Mouse (Mus musculus) midbrain, embryonic 16.5 days (tissue): ENCODE measurements around the gene Taf8. TPM values are rescaled to one million over a fixed set of nuclear protein-coding genes. Genes with fewer than 3 reads are reported as not detected.

Experiments used
- ATAC-seq: fragments of 200-750 bp; cut with Nextera tagmentation; 2 replicates; pipeline ENCODE4 v1.8.0; 2017; ENCODE audit warnings: moderate TSS enrichment
- H3K27ac ChIP-seq: fragments of 300-500 bp; sonication (generic); 2 replicates; pipeline ENCODE4 v1.5.1; 2014; ENCODE audit warnings: mild to moderate bottlenecking, low read length, mixed read lengths
- H3K27me3 ChIP-seq: fragments of 300-500 bp; sonication (generic); 2 replicates; pipeline ENCODE4 v1.6.1; 2014; ENCODE audit warnings: low read depth, low read length, mixed read lengths; ENCODE audit not compliant: control insufficient read depth, insufficient read depth
- H3K36me3 ChIP-seq: fragments of 300-500 bp; sonication (generic); 2 replicates; pipeline ENCODE4 v1.6.1; 2014; ENCODE audit warnings: mild to moderate bottlenecking, low read length, moderate library complexity, mixed read lengths; ENCODE audit not compliant: control insufficient read depth, insufficient read depth
- H3K4me1 ChIP-seq: fragments of 300-500 bp; sonication (generic); 2 replicates; pipeline ENCODE4 v1.6.1; 2014; ENCODE audit warnings: mild to moderate bottlenecking, low read length, mixed read lengths; ENCODE audit not compliant: control insufficient read depth, insufficient read depth
- H3K4me2 ChIP-seq: fragments of 300-500 bp; sonication (generic); 2 replicates; pipeline ENCODE4 v1.6.1; 2014; ENCODE audit warnings: mild to moderate bottlenecking, low read length, mixed read lengths
- H3K4me3 ChIP-seq: fragments of 300-500 bp; sonication (generic); 2 replicates; pipeline ENCODE4 v1.5.1; 2014; ENCODE audit warnings: low read depth, mild to moderate bottlenecking, low read length, moderate library complexity, mixed read lengths
- H3K9ac ChIP-seq: fragments of 300-500 bp; sonication (generic); 2 replicates; pipeline ENCODE4 v1.6.1; 2014; ENCODE audit warnings: low read depth, low read length, mixed read lengths
- H3K9me3 ChIP-seq: fragments of 300-500 bp; sonication (generic); replicated peaks from 2 replicates; pipeline ENCODE4 v1.6.1; 2014; ENCODE audit warnings: mild to moderate bottlenecking, low read length, mixed read lengths; ENCODE audit not compliant: control insufficient read depth, poor library complexity, severe bottlenecking
- WGBS: fragments of 180-500 bp; shearing (Covaris S2); extraction: QIAGEN DNeasy Blood & Tissue Kit; methylation state at CpG from one replicate; pipeline ENCODE4 v1.1.7; 2014; 5-methylcytosine and 5-hydroxymethylcytosine counted together
- polyA plus RNA-seq: library from polyadenylated mRNA; unstranded; fragments of >200 nt; fragmentation: Nextera tagmentation; extraction: Ambion mirVana; gene quantifications from 2 replicates; pipeline ENCODE4 v1.2.1, GENCODE M21; 2015

Taf8 gene
- polyA plus RNA-seq, 1 experiment from 2014 or later, result 19.8 TPM

GRCm38 (mm10) chr17:47482401-47482800, 19.7 kb downstream of the Taf8 start:
- no peak for ATAC-seq
- Histone ChIP-seq H3K9ac (no peak overlapping the region), H3K9me3 (no peaks in the 10 kb centered on the region), H3K4me3 (no peak overlapping the region), H3K27ac (no peak overlapping the region), H3K4me2 (no peak overlapping the region), H3K4me1 (no peaks in the 10 kb centered on the region), H3K36me3 (no peaks in the 10 kb centered on the region), H3K27me3 (no peaks in the 10 kb centered on the region)
- 48% methylated on average over 2 of the region's 2 CpGs for WGBS

GRCm38 (mm10) chr17:47479887-47480286, 22.2 kb downstream of the Taf8 start:
- H3K36me3 ChIP-seq, result no peaks in the 10 kb centered on the region
- ATAC-seq, result no peak
- no peak overlapping the region for H3K27ac ChIP-seq
- no peak overlapping the region for H3K9ac ChIP-seq
- H3K4me2 ChIP-seq, result no peak overlapping the region
- WGBS, result 79% methylated on average over 3 of the region's 3 CpGs
- H3K4me1 ChIP-seq, result no peaks in the 10 kb centered on the region
- no peak overlapping the region for H3K4me3 ChIP-seq
- H3K9me3 ChIP-seq, result no peaks in the 10 kb centered on the region
- H3K27me3 ChIP-seq, result no peaks in the 10 kb centered on the region

GRCm38 (mm10) chr17:47475714-47476113, 26.4 kb downstream of the Taf8 start:
- no peak for ATAC-seq
- no peak overlapping the region for H3K27ac ChIP-seq
- no peaks in the 10 kb centered on the region for H3K36me3 ChIP-seq
- no peaks in the 10 kb centered on the region for H3K4me1 ChIP-seq
- H3K27me3 ChIP-seq, result no peaks in the 10 kb centered on the region; the same call in 1 of the 2 replicates
- H3K4me2 ChIP-seq, result no peak overlapping the region
- H3K9ac ChIP-seq, result no peak overlapping the region
- WGBS, result 60% methylated on average over 3 of the region's 3 CpGs
- no peak overlapping the region for H3K4me3 ChIP-seq
- no peaks in the 10 kb centered on the region for H3K9me3 ChIP-seq

- WGBS, result 82% methylated on average over 4 of the region's 4 CpGs
- Histone ChIP-seq H3K9ac (no peak overlapping the region), H3K27me3 (no peaks in the 10 kb centered on the region; the same call in 1 of the 2 replicates), H3K27ac (no peak overlapping the region), H3K4me3 (no peak overlapping the region), H3K4me2 (no peak overlapping the region), H3K9me3 (no peaks in the 10 kb centered on the region), H3K4me1 (no peaks in the 10 kb centered on the region), H3K36me3 (no peaks in the 10 kb centered on the region)
- no peak for ATAC-seq
These were observed 26.9 kb downstream of the Taf8 start for GRCm38 (mm10) chr17:47475181-47475580.

- H3K9ac ChIP-seq, result no peak overlapping the region
- no peak overlapping the region for H3K27ac ChIP-seq
- no peaks in the 10 kb centered on the region for H3K9me3 ChIP-seq
- WGBS, result 94% methylated on average over 4 of the region's 4 CpGs
- no peak for ATAC-seq
- H3K4me3 ChIP-seq, result no peak overlapping the region
- H3K27me3 ChIP-seq, result no peaks in the 10 kb centered on the region; the same call in 1 of the 2 replicates
- no peaks in the 10 kb centered on the region for H3K36me3 ChIP-seq
- H3K4me2 ChIP-seq, result no peak overlapping the region
- no peaks in the 10 kb centered on the region for H3K4me1 ChIP-seq
These were observed 27.8 kb downstream of the Taf8 start for GRCm38 (mm10) chr17:47474250-47474649.

GRCm38 (mm10) chr17:47473434-47473974, 28.6 kb downstream of the Taf8 start:
- no peak for ATAC-seq
- Histone ChIP-seq H3K27ac (no peak overlapping the region), H3K4me3 (no peak overlapping the region), H3K4me1 (no peaks in the 10 kb centered on the region; the same call in 1 of the 2 replicates), H3K27me3 (peaks cover 3% of the 10 kb centered on the region), H3K9me3 (no peaks in the 10 kb centered on the region), H3K4me2 (no peak overlapping the region), H3K36me3 (no peaks in the 10 kb centered on the region), H3K9ac (no peak overlapping the region)
- 21% methylated on average over 8 of the region's 8 CpGs for WGBS

- Histone ChIP-seq H3K27me3 (peaks cover 11% of the 10 kb centered on the region), H3K4me3 (no peak overlapping the region), H3K36me3 (no peaks in the 10 kb centered on the region), H3K9ac (no peak overlapping the region), H3K9me3 (no peaks in the 10 kb centered on the region), H3K4me2 (no peak overlapping the region), H3K27ac (no peak overlapping the region), H3K4me1 (no peaks in the 10 kb centered on the region; the same call in 1 of the 2 replicates)
- no peak for ATAC-seq
- WGBS, result 55% methylated on average over 15 of the region's 15 CpGs
These were observed 29.4 kb downstream of the Taf8 start for GRCm38 (mm10) chr17:47472435-47473350.

- Histone ChIP-seq H3K36me3 (no peaks in the 10 kb centered on the region), H3K4me3 (no peak overlapping the region), H3K27ac (no peak overlapping the region), H3K27me3 (peaks cover 20% of the 10 kb centered on the region), H3K9me3 (no peaks in the 10 kb centered on the region), H3K4me2 (no peak overlapping the region), H3K9ac (no peak overlapping the region), H3K4me1 (no peaks in the 10 kb centered on the region; the same call in 1 of the 2 replicates)
- ATAC-seq, result no peak
- WGBS, result 73% methylated on average over 5 of the region's 5 CpGs
These were observed 31.4 kb downstream of the Taf8 start for GRCm38 (mm10) chr17:47470686-47471085.

GRCm38 (mm10) chr17:47470121-47470520, 32.0 kb downstream of the Taf8 start:
- no peaks in the 10 kb centered on the region; the same call in 1 of the 2 replicates for H3K4me1 ChIP-seq
- no peak overlapping the region for H3K4me3 ChIP-seq
- no peaks in the 10 kb centered on the region for H3K36me3 ChIP-seq
- H3K27ac ChIP-seq, result no peak overlapping the region
- no peak overlapping the region for H3K4me2 ChIP-seq
- no peaks in the 10 kb centered on the region for H3K9me3 ChIP-seq
- no peak overlapping the region for H3K9ac ChIP-seq
- ATAC-seq, result no peak
- 87% methylated on average over 4 of the region's 4 CpGs for WGBS
- H3K27me3 ChIP-seq, result peaks cover 20% of the 10 kb centered on the region
